Mouse (Mus musculus) cerebellum, adult (tissue): Measurements from ENCODE around the gene Ncapd2.

Source experiments
- ATAC-seq: cut with Nextera tagmentation; 2 replicates; pipeline ENCODE4 v1.9.2; 2017; ENCODE audit warnings: mild to moderate bottlenecking, moderate library complexity, mixed read lengths; ENCODE audit not compliant: insufficient number of reproducible peaks, low FRiP score, low TSS enrichment

Ncapd2 gene

DNA sequence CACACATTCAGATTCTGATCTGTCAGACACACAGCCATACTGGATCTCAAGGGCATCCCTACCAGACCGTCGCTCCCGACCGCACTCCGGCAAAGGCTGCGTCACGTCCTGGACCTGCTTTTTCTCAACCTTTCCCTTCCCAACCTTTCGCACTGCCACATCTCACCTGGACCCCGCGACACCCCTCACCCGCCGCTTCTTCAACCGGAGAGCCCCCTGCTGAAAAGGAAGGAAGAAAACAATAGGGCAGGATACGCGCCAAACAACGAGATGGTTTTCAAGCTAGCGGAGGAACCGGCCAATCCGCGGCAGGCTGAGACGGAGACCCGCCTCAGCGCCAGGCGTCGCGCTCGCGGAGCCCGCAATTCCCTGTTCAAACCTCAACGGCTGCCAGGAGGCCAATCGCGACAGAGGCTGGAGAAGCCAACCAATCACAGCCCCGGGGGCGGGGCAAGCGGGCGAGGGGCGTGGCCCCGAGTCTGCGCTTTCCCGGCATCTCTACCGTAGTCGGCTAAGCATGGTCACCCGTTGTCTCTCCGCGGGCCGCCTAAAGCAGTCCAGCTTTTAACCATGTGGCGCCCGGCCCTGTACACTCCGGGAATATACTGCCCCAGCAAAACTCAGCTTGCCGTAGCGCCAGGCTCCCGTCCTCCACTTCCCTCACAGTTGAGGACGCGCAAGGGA is at the start of gene Ncapd2, which contains the start of gene Mrpl51:
TSS of gene Ncapd2 (minus strand) at position 370 of the 684 bp plus-strand sequence.
TSS of gene Mrpl51 (plus strand) at position 470 of the 684 bp plus-strand sequence.
- ATAC-seq, result peak; percentile 94

DNA sequence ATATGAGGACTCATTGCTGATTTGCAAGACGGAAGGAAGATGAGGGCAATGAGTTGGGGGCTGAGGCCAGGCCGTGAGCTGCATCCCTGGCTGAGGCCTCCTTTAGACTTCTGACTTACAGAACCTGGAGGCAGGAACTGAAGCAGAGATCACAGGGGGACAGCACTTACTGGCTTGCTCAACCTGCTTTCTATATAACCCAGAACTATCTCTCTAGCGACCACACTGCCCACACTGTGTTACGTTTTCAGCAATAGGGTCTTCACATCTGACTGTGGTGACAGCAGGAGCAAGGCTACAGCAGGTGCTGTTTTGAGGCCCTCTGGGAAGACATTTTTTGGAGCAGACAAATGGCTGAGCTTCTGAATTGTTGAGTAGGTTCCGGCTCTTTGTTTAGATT is 49.1 kb upstream of the Ncapd2 start:
- no peak for ATAC-seq

DNA sequence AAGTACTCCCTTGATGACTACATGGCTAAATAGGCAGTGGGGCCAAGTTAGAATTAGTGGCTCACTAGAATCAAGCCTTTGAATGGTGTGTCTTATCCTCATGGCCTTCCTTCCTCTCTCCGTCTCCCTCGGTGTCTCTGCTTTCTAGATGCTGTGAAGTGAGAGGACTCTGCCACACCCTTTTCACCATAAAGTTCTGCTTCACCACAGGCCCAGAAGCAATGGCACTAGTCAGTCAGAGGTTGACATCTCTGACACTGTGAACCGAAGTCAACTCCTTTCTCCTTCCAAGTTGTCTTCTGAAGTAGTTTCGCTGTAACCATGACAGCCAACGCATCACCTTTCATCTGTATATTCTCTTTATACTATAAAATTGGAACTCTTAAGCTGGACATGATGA is 48.0 kb upstream of the Ncapd2 start:
- ATAC-seq, result no peak

DNA sequence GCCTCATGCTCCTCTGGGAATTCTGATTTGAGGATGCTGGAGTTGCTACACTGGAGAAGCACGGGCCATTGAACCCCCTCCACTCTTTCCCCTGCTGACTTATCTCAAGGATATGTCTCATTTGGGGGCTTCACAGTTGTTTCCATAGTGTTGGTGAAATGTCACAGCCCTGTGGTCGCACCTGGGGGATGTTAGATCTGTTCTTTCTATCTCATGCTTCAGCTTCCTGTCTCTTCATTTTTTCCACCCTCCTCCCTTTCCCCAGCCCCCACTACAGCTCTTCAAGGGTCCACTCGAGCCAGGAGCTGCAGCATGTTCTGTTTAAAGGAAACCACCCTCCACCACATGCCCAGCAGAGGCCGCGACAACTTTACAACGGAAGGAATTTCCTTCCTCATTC is 46.9 kb upstream of the Ncapd2 start:
- no peak for ATAC-seq

DNA sequence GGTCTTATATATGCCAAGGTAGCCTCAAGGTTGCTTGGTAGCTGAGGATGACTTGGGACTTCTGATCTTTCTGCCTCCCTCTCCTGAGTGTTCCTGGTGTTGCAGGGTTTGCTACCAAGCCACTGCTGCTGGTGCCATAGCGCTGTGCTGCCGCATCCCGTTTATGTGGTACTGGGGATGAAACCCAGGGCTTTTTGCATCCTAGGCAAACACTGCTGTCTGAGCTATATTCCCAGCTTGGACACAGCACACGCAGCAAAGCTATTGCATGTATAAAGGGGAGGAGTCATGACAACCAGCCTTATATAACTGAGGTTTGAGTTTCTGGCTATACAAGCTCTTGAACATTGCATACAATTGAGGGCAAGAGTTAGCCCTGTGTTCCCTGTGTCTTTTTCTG is 45.9 kb upstream of the Ncapd2 start:
- no peak for ATAC-seq

DNA sequence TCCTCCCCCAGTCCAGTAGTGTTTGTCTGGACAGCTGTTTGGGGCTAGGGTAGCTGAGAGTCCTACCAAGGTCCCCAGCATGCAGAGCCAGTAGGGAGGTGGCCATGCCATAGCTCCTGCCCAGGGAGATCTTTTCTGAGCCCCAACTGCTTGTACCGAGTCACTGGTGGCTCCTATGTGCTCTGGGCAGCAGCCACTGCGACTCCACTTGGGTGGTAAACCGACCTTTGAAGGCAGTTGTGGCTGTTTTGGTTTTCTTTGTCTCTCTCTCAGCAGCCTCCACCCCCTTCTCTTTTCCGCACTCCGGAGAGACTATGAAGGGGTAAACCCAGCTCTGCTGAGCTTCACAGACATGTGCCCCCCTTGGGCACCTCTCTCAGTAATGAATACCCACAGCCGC is 45.3 kb upstream of the Ncapd2 start, which contains the start of gene Cd27:
TSS of gene Cd27 (minus strand) at position 229 of the 400 bp plus-strand sequence.
- no peak for ATAC-seq

DNA sequence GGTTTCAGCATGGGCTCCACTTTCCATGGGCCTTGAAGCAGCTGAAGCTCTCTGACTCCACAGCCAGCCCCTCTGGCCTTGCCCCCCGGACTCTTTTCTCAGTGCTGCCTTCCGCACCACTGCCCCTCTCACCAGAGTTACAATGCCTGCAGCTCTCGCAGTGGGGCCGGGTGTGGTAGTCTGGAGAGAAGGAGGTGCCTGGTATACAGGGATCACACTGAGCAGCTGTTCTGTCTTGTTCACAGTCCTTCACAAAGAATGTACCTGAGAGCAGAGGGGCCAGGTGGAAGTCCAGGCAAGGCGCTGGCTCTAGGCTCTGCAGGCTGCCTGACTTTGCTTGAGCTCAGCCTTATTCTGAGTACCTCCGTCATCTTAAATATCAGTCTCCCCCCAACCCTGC is 44.8 kb upstream of the Ncapd2 start:
- no peak for ATAC-seq

DNA sequence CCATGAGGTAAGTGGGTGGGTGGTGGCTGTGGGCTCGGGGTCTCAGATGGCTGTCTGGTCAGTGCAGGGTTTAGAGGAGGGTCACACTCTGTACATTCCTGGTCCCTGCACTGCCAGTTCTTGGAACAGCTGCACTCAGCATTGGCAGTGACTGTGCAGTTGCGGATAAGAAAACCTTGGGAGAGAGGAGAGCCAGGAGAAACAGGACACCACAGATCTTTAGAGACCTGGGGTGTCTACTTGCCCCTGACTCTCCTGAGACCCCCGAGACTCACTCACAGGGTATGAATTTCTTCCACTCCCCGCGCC is 43.0 kb upstream of the Ncapd2 start:
- no peak for ATAC-seq

DNA sequence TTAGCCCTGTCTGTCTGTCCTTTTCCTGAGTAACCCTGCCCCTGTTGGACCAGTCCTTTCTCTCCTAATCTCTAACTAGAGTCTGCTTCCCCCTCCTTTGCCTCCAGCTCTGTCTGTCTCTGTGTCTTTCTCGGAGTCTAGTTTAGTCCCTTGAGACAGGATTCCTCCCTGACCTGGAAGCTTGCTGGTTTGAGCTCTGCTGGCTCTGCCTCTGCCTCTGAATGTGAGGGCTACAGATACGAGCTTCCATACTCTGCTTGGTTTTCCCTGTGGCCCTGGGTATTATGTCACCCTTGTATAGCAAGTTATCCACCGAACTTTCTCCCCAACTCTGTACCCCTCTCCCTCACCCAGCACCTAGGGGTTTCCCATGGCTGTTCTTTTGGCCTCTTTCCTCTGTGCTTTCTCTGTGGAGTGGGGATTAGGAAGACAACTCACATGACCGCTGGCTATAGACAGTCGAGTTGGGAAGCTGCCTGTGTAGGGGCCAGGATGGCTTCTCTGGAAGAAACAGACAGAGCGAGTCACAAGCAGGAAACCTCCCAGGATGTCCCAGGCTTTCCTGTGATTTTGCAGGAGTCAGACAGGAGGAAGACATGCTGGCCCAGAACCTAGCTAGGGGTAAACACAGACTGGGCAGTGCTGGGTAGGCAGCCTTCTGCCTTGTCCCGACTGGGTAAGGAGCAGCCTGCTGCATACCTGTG is 42.5 kb upstream of the Ncapd2 start:
- no peak for ATAC-seq

DNA sequence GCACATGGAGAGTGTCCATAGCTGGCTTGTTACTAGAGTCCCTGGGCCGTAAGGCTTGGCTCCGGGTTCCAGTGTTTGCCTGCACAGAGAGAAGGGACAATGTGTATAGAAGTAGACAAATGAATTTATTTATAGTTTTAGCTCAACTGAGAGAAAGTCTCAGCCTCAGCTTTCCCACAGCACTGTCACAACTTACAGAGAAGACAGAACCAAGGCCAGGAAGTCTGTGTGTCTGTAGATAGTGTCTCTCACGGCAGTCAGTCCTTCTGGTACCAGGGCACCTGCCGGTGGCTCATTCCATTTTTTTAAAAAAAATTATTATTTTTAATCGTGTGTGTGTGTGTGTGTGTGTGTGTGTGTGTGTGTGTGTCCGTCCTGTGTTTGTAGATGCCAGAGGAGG is 41.0 kb upstream of the Ncapd2 start:
- ATAC-seq, result no peak

DNA sequence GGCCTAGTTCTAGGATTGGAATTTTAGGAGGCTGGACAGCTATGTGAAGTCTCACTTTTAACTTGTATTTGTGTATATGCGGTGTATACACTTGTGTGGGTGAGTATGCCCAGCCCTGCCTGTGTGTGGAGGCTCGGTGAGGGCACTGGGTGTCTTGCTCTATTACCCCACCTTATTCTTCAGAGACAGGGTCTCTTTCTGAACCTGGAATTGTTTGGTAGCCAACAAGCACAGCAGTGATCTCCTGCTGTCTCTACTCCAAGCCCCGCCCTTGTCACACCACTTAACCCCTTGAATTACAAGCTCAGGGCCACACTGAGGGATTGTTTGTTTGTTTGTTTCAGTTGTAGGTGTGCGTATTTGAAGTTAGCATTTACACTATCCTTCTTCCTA is 40.5 kb upstream of the Ncapd2 start:
- ATAC-seq, result no peak

DNA sequence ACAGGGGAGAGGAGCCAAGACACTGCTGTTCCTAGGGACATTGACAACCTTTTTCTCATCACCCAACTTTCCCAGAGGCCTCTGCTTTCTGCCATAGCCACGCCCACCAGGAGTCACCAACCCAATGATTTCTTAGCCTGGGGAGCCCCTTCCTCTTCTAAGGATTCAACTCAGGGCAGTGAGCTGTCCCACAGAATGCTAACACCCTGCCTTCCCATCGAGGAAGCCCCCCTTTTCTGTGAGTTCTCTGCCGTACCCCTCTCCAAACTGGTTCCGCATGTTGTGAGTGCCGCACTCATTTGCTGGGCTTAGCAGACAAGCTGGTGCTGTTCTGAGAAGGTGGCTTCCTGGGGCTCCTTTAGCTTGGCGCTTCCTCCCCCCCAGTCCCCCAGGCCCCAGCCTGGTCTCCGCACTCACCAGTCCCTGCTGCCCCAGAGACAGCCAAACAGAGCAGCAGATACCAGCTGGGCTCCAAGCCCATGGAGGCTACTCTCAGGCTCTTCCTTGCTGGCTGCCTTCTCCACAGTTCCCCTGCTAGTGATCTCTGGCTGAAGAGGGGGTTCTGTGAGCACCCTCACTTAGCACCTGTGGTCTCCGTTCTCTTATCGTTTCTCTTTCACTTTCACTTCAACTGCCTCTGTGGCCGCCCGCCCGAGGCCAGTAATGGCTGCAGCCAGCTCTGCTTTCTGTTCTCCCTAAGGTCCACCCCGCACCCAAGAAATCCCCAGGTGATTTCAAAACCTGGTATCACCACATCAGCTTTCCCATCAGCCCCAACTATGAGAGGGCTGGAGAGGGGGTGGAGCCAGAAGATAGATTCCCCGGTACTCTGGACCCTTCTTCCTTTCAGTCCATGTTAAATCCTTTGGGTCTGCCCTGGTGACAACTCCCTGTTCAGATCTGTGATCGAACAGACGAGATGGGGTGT is 39.9 kb upstream of the Ncapd2 start, which contains the start of gene Tapbpl:
TSS of gene Tapbpl (minus strand) at position 744 of the 928 bp plus-strand sequence.
- peak; percentile 65 for ATAC-seq

DNA sequence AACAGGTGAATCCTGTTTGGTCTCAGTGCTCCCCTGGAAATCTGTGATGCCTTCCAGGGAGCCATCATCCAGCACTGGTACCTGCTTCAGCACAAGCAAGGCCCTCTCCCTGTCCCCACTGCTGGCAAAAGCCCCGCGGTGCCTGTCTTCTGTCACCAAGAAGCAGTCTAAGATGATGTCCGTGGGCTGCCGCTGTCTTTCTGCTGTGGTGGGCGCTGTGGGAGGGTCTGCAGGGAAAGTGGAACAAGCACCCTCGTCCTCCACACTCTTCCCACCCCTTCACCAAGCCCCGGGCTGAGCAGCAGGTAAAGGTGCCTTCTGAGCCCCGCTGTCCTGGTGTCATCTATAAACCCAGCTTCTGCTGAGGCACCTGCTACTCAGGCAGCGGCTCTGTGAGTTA is 39.1 kb upstream of the Ncapd2 start:
- no peak for ATAC-seq

DNA sequence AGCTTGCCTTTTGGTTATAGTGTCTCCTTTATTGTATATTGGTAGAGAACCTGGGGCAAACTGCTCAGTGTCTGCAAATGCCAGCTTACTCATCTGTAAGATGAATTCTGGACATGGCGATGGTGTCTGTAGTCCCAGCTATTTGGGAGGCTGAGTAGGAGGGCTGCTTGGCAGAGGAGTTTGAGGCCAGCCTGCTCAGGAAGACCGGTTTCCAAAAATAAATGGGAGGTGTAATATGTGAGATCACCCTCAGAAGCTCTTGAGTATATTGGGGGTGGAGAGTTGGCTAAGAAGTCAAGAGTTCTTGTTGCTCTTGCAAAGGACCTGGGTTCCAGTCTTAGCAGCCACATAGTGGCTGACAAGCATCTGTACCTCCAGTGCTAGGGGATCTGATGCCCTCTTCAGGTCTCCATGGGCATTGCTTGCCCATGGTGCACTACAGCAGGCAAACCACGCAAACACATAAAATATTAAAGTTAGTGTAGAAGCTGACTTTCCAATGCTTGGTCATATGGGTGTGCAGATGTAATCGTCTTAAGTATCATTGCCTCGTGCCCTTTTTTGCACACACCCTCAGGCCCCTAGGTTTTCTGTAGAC is 34.1 kb upstream of the Ncapd2 start:
- ATAC-seq, result no peak

DNA sequence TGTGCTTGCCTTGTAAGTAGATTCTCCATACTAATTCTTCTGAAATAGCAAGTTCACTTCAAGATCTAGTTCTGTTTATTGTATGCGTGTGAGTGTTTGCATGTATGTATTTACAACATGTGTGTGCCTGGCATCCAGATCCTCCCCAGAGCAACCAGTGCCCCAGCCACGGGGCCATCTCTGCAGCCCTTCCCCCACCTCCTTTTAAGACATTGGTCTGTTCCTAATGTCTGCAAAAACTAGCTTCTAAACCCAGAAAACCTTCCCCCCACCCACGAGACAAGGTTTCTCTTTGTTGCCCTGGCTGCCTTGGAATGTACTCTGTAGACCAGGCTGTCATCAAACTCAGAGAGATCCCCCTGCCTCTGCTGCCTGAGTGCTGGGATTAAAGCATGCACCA is 31.1 kb upstream of the Ncapd2 start:
- ATAC-seq, result no peak

DNA sequence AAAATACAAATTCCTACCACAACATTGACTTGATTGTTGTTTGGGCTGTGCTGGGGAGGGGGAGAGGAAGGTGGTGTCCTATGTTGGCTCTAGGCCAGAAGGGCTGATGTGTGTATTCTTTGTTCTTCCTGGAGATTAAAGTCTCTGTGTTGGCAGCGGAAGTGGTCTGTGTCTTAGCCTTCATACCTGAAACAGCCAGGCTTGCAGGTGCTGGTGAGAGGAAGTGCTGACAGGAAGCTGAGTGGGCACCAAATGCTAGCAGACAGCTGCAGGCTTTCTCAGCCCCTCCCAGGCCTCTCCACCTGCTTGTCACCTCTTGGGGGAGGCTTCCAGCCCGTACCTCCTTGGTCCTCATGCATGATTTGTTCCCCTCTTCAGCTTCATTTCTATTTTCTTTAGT is 30.6 kb upstream of the Ncapd2 start:
- no peak for ATAC-seq

DNA sequence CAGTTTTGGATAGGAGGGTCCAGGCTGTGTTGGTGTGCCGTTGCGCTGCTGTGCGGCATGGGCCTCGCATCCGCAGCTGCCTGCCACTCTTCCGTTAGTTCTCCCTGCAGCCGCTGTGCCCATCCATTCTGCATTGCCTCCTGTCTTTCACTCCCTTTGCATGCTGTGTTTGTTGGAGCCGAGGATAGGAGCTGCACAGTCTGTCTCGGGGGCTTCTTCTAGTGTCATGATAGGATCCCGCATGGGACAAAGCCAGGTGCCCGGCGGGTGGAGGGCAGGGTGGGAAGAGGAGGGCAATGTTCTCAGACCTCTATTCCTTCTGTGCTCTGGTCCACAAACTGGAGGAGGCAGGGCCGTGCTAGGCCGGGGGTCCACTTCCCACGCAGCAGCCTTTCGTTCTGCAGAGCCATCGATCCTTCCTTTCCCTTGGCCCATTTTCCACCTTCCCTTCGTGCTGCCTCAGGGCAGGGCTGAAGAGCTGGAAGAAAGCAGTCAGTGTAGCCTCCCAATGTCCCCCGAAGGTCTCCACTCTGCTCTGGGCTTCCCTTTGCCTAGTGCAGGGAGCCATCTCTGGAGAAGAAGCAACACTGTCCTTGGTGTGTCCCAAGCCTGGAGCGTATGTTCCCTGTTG is 29.7 kb upstream of the Ncapd2 start:
- ATAC-seq, result no peak

DNA sequence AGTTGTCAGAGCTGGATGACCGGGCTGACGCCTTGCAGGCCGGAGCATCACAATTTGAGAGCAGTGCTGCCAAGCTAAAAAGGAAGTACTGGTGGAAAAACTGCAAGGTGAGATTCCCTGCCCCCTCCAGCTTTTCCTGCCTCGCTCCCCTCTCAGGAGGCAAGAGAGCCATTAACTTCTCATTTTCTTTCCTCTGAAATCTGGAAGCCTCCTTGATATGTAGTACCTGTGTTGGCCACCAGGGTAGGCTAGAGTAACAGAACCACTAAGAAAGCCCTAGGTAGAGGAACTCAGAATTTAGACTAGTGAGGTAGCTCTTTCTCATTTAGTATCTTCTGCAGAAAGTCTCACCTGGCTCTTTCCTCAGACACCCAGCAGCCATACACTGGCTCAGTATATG is 27.5 kb upstream of the Ncapd2 start:
- ATAC-seq, result no peak

DNA sequence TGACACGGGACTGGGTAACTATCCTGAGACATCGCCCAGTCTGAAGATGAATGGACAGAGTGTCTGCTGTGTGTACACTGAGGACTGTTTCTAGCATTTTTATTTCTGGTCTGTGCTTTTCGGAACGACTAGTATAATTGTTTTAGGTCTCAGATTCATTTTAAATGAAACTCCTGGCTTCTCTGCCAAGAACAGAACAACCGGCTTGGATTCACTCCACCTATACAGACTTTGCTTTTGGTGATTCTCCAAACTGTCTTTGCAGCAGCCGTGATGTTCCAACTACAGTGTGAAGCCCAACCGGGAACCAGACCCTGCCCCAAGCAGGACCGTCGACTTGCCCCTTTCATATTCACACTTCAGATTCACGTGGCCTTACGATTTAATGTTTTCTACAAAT is 26.4 kb upstream of the Ncapd2 start:
- no peak for ATAC-seq

DNA sequence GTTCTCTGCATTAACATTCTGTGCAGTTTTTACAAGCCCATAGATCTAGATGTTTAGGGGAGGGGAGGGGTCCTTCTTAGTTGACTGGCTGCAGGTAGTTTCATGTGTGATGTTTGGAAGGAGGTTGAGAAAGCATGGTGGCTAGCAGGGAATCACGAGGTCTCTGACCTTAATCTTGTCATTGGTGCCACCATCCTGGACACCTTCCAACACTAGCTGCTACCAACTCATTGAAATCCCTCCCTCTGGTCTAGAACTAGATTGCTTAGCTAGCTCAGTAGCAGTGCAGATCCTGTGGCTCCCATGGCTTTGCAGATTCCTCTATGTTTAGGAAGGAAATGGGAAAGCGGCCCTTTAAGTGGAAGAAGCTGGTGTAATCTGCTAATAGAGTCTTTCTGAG is 25.4 kb upstream of the Ncapd2 start:
- ATAC-seq, result no peak
